Mouse (Mus musculus) myocyte (in vitro differentiated cells): ENCODE measurements at regions not wholly inside any gene's neighbourhood (a gene's known extent, or its start where the extent isn't known, plus 50 kb on each side); places are given as distances from the start of the nearest gene placed in this dataset.
A peak's percentile ranks its signal among the peaks of the same experiment; 100 is the strongest.

Source experiments
- H3K27me3 ChIP-seq: one replicate; pipeline ENCODE4 v1.6.1; 2011; ENCODE audit not compliant: control insufficient read depth, insufficient read depth, insufficient read length
- H3K36me3 ChIP-seq: one replicate; pipeline ENCODE4 v1.6.1; 2011; ENCODE audit not compliant: control insufficient read depth, insufficient read depth
- H3K4me2 ChIP-seq: one replicate; pipeline ENCODE4 v1.6.1; 2011; ENCODE audit warnings: low read depth, control low read depth
- H3K4me3 ChIP-seq: one replicate; pipeline ENCODE4 v1.5.1; 2011; ENCODE audit warnings: mild to moderate bottlenecking, control low read depth, moderate library complexity
- H3K79me2 ChIP-seq: one replicate; pipeline ENCODE4 v1.6.1; 2011; ENCODE audit not compliant: control insufficient read depth, insufficient read depth
- H3ac ChIP-seq: one replicate; pipeline ENCODE4 v1.6.1; 2011; ENCODE audit not compliant: control insufficient read depth, insufficient read length
- CEBPB ChIP-seq: IDR thresholded peaks from 2 replicates; pipeline ENCODE4 v1.6.1; 2011; ENCODE audit warnings: mild to moderate bottlenecking, moderate library complexity; ENCODE audit not compliant: poor library complexity, insufficient read depth, severe bottlenecking
- E2F4 ChIP-seq: IDR thresholded peaks from one replicate; pipeline ENCODE4 v1.6.1; 2011; ENCODE audit warnings: mild to moderate bottlenecking, control low read depth, moderate library complexity; ENCODE audit not compliant: insufficient read depth
- MAX ChIP-seq: IDR thresholded peaks from one replicate; pipeline ENCODE4 v1.6.1; 2011; ENCODE audit warnings: low read depth, mild to moderate bottlenecking, control low read depth
- MYOD1 ChIP-seq, 3 experiments: IDR thresholded peaks; one replicate each; pipeline ENCODE4 v1.6.1; 2011; ENCODE audit warnings: control low read depth in 2 of 3, low read depth in 2 of 3, mild to moderate bottlenecking in 2 of 3, moderate library complexity in 1 of 3; ENCODE audit not compliant: insufficient read length in 2 of 3, control insufficient read depth in 1 of 3
- MYOG ChIP-seq, 3 experiments: IDR thresholded peaks; one replicate each; pipeline ENCODE4 v1.6.1; 2011; ENCODE audit warnings: control low read depth in 2 of 3, low read depth in 2 of 3, mild to moderate bottlenecking in 2 of 3; ENCODE audit not compliant: insufficient read length in 2 of 3, control insufficient read depth in 1 of 3, insufficient read depth in 1 of 3
- POLR2A ChIP-seq: IDR thresholded peaks from one replicate; pipeline ENCODE4 v1.6.1; 2011; ENCODE audit warnings: low read depth, mild to moderate bottlenecking, control low read depth, moderate library complexity; ENCODE audit not compliant: insufficient read length
- POLR2AphosphoS2 ChIP-seq: IDR thresholded peaks from one replicate; pipeline ENCODE4 v1.6.1; 2011; ENCODE audit warnings: low read depth, control low read depth; ENCODE audit not compliant: insufficient read length
- REST ChIP-seq: IDR thresholded peaks from one replicate; pipeline ENCODE4 v1.6.1; 2011; ENCODE audit warnings: mild to moderate bottlenecking, control low read depth, moderate library complexity; ENCODE audit not compliant: insufficient read depth, insufficient read length
- SRF ChIP-seq: IDR thresholded peaks from one replicate; pipeline ENCODE4 v1.6.1; 2011; ENCODE audit warnings: low read depth; ENCODE audit not compliant: control insufficient read depth, insufficient read length
- TCF12 ChIP-seq: IDR thresholded peaks from one replicate; pipeline ENCODE4 v1.6.1; 2011; ENCODE audit warnings: mild to moderate bottlenecking, control low read depth; ENCODE audit not compliant: poor library complexity, insufficient read depth, severe bottlenecking
- TCF3 ChIP-seq: IDR thresholded peaks from one replicate; pipeline ENCODE4 v1.6.1; 2011; ENCODE audit warnings: low read depth, control low read depth; ENCODE audit not compliant: insufficient read length
- USF1 ChIP-seq: IDR thresholded peaks from one replicate; pipeline ENCODE4 v1.6.1; 2011; ENCODE audit warnings: low read depth, mild to moderate bottlenecking, control low read depth, moderate library complexity

DNA sequence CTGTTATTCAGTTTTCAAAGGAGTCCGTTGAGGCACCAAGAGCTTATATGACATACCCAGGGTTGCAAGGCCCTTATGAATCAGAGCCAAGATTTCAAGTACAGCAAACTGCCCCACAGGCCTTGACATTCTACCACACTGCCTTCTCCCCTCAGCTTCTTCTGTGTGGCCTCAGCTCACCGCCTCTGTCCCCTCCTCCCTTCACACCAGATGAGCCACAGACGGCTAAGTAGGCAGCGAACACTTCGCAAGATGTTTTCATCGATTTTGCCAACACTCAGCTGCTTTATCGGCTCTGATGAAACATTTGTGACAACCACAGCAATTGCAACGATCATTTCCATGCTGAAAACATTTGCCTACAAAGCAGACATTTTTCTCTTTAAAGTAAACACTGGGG lies 556.7 kb downstream of the Insc start:
- TF ChIP-seq E2F4 (no peak), POLR2AphosphoS2 (no peak), MYOG (IDR thresholded peaks at IDR 0.05; ENCODE audit: control insufficient read depth in 1 of 3, insufficient read depth in 1 of 3, insufficient read length in 2 of 3, low read depth in 2 of 3) (no peak), REST (no peak), USF1 (no peak), MYOD1 (IDR thresholded peaks at IDR 0.05; ENCODE audit: control insufficient read depth in 1 of 3, insufficient read length in 2 of 3, low read depth in 2 of 3) (no peak), TCF3 (no peak), CEBPB (no peak), MAX (no peak)

DNA sequence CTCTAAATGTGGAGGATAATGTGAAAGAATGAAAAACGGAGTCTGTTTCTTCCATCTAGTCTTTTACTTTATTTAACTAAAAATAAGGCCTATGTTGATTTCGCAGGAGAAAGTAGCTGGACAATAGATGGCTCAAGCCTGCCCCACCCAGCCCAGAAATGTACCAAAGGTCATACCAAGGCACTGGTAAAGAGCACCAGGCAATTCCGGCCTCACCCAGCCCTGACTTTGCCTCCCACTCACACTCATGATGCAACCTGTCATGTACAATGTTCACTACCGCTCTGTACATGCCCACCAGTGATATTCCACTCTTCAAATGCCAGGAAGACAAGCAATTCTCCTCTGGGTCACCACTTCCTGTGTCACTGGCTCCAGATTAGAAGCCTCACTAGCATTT lies 564.9 kb downstream of the Insc start:
- no peak overlapping the region for H3K4me3 ChIP-seq
- H3K36me3 ChIP-seq, result no peaks in the 10 kb centered on the region
- no peaks in the 10 kb centered on the region for H3K79me2 ChIP-seq
- no peaks in the 10 kb centered on the region for H3K27me3 ChIP-seq
- H3ac ChIP-seq, result no peak overlapping the region
- H3K4me2 ChIP-seq, result no peak overlapping the region
- TF ChIP-seq TCF12 (no peak), TCF3 (no peak), E2F4 (no peak), MYOG (IDR thresholded peaks at IDR 0.05; ENCODE audit: control insufficient read depth in 1 of 3, insufficient read depth in 1 of 3, insufficient read length in 2 of 3, low read depth in 2 of 3) (no peak), MYOD1 (IDR thresholded peaks at IDR 0.05; ENCODE audit: control insufficient read depth in 1 of 3, insufficient read length in 2 of 3, low read depth in 2 of 3) (no peak), POLR2A (no peak), USF1 (no peak), REST (no peak), MAX (no peak), POLR2AphosphoS2 (no peak), SRF (no peak)

More for the DNA sequence above, 556.7 kb downstream of the Insc start:
- no peaks in the 10 kb centered on the region for H3K36me3 ChIP-seq
- H3K79me2 ChIP-seq, result no peaks in the 10 kb centered on the region
- no peak overlapping the region for H3K4me2 ChIP-seq
- H3K4me3 ChIP-seq, result no peak overlapping the region
- no peaks in the 10 kb centered on the region for H3K27me3 ChIP-seq
- H3ac ChIP-seq, result no peak overlapping the region

DNA sequence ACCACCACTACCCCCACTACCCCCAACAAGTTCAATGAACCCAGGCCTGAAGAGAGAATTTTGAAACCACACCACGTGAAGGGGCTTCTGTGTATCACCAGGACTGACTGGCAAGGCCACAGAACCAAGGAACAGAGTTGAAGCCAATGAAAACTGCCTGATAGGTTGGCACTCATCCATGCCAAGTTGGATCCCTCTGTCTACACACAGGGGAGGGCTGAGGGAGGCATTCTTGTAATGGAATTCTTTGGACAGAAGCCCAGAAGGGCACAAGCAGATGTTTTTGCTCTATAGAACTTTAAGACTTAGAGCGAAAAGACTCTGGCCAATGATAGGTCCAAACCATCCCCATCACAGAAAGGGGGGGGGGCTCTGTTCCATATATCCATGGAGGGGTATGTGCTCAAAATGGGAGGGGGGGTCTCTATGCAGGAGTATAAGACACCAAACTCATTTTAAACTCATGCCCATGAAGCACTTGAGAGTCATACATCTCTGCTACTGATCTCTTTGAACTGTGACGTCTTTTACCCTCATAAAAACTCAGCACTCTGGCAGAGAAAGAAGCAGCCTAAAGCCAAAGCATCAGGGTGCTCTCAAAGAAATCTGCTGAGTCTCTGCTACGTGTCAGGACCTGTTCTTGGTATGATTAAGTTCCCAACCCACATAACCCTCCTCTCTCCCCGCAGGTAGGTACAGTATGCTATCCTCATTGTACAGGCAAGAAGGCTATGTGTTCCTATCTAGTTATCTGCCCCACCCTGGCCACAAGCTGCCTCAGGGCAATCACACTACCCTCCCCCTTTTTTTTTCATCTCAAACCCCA lies 567.1 kb downstream of the Insc start:
- Histone ChIP-seq H3K36me3 (no peaks in the 10 kb centered on the region), H3K79me2 (no peaks in the 10 kb centered on the region), H3ac (no peak overlapping the region), H3K4me2 (peak overlapping the region; percentile 5), H3K27me3 (no peaks in the 10 kb centered on the region), H3K4me3 (no peak overlapping the region)
- TF ChIP-seq USF1, result no peak
- TF ChIP-seq POLR2AphosphoS2, result no peak
- TF ChIP-seq CEBPB, result no peak

DNA sequence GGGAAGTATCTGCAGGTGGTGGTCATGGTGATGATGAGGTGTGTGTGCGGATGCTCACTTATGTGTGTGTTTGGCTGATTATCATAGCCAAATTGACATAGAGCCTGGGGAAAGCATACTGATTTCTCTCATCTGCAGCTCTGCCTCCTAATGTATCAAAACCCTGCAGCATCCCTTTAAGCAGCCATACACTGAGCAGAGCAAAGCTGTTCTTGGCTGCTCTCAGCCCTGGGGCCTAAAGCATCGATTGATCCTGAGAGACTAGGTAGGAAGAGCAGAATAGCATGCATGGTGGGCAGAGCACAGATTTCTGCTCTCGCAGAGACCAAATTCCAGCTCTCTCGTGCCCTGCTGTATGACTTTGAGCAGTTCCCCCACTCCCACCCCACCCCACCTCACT lies 576.0 kb downstream of the Insc start:
- Histone ChIP-seq H3K27me3 (no peaks in the 10 kb centered on the region), H3K36me3 (no peaks in the 10 kb centered on the region), H3K79me2 (no peaks in the 10 kb centered on the region), H3K4me3 (no peak overlapping the region), H3K4me2 (no peak overlapping the region), H3ac (no peak overlapping the region)
- no peak for TF ChIP-seq SRF
- no peak for TF ChIP-seq MYOD1 (IDR thresholded peaks at IDR 0.05; ENCODE audit: control insufficient read depth in 1 of 3, insufficient read length in 2 of 3, low read depth in 2 of 3)
- TF ChIP-seq TCF12, result no peak
- TF ChIP-seq REST, result no peak

DNA sequence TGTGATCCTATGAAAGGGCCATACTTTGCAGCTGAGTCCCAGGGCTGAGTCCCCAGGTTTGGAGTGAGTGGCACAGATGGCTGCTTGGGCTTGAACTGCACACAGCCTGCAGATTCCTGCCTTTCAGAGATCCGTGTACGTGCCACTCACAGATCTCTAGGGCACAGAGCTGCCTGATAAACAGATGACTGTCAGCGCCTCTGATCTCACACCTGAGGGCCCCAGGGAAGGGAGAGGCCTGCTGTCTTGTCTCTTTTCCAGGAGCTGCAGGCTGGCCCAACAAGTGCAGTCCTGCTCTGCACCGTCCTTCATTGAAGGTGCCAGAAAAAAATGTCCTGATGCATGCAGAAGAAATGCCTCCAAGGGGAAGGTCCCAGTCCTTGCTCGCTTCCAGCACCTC lies 579.5 kb downstream of the Insc start:
- no peak overlapping the region for H3ac ChIP-seq
- no peak for TF ChIP-seq SRF
- TF ChIP-seq TCF3, result no peak
- TF ChIP-seq REST, result no peak
- TF ChIP-seq POLR2A, result no peak
- no peak for TF ChIP-seq MAX
- no peak for TF ChIP-seq USF1
- no peak for TF ChIP-seq TCF12
- TF ChIP-seq MYOG (IDR thresholded peaks at IDR 0.05; ENCODE audit: control insufficient read depth in 1 of 3, insufficient read depth in 1 of 3, insufficient read length in 2 of 3, low read depth in 2 of 3), result no peak
- TF ChIP-seq E2F4, result no peak
- TF ChIP-seq MYOD1 (IDR thresholded peaks at IDR 0.05; ENCODE audit: control insufficient read depth in 1 of 3, insufficient read length in 2 of 3, low read depth in 2 of 3), result no peak
- TF ChIP-seq CEBPB, result no peak
- no peak for TF ChIP-seq POLR2AphosphoS2
- H3K4me3 ChIP-seq, result no peak overlapping the region

More for the DNA sequence above, 579.5 kb downstream of the Insc start:
- Histone ChIP-seq H3K4me2 (no peak overlapping the region), H3K79me2 (no peaks in the 10 kb centered on the region), H3K27me3 (no peaks in the 10 kb centered on the region), H3K36me3 (no peaks in the 10 kb centered on the region)
